Mouse (Mus musculus) R1 (cell line): ENCODE measurements around the gene Cxcl17.

Experiments used
- DNase-seq: peaks from one replicate; pipeline ENCODE4 v3.0.0-alpha.2; 2018; ENCODE audit warnings: low read depth, low spot score

Cxcl17 gene

DNA sequence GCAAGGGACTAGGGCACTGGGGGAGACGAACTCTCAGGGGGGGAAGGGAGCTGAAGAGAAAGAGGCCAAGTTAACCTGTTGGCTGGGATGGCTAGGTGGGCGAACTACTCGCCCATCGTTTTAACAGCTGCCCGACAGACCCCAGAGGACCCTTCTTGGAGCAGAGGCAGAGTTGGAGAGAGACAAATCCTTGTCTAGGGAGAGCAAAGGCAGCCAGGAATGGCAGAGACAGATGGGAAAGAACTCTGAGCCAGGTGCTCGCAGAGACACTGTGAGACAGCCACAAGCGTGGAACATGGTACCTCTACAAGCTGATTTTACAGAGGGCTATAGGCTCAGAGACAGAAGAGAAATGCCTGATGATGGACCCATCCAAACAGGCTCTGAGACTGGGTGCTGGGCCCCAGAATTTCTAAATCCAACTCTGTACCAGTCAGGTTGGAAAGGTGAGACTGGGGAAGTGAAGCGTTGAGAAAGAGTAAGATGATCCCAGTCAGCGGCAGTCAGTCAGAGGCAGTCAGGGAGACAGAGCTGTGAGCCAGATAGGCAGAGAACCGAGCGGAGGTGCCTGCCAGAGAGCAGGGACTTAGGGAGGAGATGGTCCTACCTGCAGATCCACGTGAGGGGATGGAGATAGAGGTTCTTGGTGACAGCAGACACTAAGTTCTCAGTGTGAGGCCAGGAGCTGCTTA is 43.5 kb downstream of the Cxcl17 start, which contains the start of gene Cnfn:
Cnfn (minus strand) TSS at position 667 of the 692 bp plus-strand sequence.
- DNase-seq, result no peak

GRCm38 (mm10) chr7:25368333-25368732 is 44.4 kb downstream of the Cxcl17 start:
- no peak for DNase-seq

GRCm38 (mm10) chr7:25367632-25368293 is 44.9 kb downstream of the Cxcl17 start:
- DNase-seq, result peak; percentile 54

GRCm38 (mm10) chr7:25365937-25366625 is 46.6 kb downstream of the Cxcl17 start:
- DNase-seq, result peak; percentile 49

- DNase-seq, result no peak
Observed at GRCm38 (mm10) chr7:25363632-25364031, 49.1 kb downstream of the Cxcl17 start.

GRCm38 (mm10) chr7:25363151-25363550 is 49.5 kb downstream of the Cxcl17 start:
- DNase-seq, result peak; percentile 80

DNA sequence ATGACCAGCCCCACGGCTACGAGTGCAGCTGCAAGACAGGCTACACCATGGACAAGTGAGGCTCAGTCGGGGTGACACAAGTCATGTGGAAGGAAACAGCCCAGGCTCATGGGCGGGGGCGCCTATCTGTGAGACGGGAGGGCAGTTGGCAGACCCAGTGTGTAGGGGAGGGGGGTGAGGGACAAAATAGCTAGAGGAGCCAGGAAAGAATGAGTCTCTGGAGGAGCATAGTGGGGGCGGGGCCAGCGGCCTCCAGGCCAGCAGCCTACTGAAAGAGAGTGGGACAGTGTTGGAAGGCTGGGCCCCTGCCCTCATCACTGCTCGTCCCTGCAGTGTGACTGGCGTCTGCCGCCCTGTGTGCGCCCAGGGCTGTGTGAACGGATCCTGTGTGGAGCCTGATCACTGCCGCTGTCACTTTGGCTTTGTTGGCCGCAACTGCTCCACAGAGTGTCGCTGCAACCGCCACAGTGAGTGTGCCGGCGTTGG is 53.9 kb downstream of the Cxcl17 start:
- DNase-seq, result no peak
